8 mouse cellular contexts compared by ENCODE assay signal in the genomic region with DNA sequence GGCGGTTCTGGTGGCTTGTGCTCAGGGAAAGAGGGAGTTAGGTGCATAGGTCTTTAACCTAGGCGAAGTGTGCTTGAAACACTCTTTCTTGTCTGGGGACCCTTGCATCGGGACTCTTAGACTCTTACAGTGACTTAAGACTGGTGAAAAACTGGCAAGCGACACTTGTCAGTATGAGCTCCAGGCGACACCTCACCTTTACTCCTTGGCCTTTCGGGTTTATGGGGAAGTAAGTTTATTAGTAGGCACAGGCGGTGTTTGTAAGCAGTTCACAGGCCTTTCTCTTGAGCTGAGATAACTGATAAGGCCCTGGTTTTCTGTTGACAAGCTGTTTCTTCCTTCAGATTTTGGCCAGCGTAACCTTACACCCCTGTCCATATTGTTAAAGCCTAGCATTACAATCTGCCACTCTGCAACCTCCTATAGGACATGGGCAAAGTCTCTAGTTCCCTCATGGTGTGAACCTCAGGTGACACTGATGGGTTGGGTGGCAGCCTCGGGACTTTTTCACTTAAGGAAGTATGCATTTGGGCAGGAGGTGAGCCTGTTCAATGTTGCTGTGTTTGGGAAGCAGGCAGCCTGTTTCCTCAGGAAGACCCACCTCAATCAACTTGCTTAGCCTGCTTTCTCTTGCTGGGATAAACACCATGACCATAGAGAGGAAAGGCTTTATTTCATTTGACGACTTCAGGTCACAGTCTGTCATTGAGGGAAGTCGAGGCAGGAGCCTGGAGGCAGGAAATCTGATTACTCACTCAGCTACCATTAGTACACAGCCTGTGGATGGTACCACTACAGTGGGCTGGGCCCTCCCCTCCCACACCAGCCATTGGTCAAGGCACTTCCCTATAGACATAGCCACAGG. TPM values are rescaled to one million over a fixed set of nuclear protein-coding genes. Genes with fewer than 3 reads are reported as not detected.
A peak's percentile ranks its signal among the peaks of the same experiment; 100 is the strongest.
DNase-seq lines count a peak whose midpoint lies in the region; ATAC-seq lines count a peak whose summit lies in the region.

No protein-coding gene starts in this region.

- peak overlapping the region; percentile 70 for H3K4me3 ChIP-seq in heart, embryonic 13.5 days
- H3K4me3 ChIP-seq in brown adipose tissue, adult 24 weeks (ENCODE audit: insufficient read depth, low read depth, low read length): peak overlapping the region; percentile 92
- H3K4me3 ChIP-seq in hindbrain, embryonic 13.5 days: peak overlapping the region; percentile 64
- H3K4me3 ChIP-seq in midbrain, embryonic 10.5 days: peak overlapping the region; percentile 63

- H3K36me3 ChIP-seq in heart, embryonic 13.5 days: peaks cover 12% of the 10 kb centered on the region
- no peaks in the 10 kb centered on the region for H3K36me3 ChIP-seq in hindbrain, embryonic 13.5 days
- no peaks in the 10 kb centered on the region for H3K36me3 ChIP-seq in midbrain, embryonic 10.5 days

- peaks cover 50% of the 10 kb centered on the region for H3K4me1 ChIP-seq in heart, embryonic 13.5 days
- H3K4me1 ChIP-seq in brown adipose tissue, adult 24 weeks (ENCODE audit: control insufficient read depth, insufficient read depth, insufficient read length, low read length): 0 out of 2 replicates have a peak, but pooled peaks cover 13% of the 10 kb centered on the region
- peaks cover 26% of the 10 kb centered on the region for H3K4me1 ChIP-seq in hindbrain, embryonic 13.5 days (replicated peaks)
- peaks cover 20% of the 10 kb centered on the region for H3K4me1 ChIP-seq in midbrain, embryonic 10.5 days

- H3K27ac ChIP-seq in heart, embryonic 13.5 days (replicated peaks): peak overlapping the region; percentile 92
- peak overlapping the region; percentile 72 for H3K27ac ChIP-seq in brown adipose tissue, adult 24 weeks (replicated peaks; ENCODE audit: low read depth, low read length)
- 0 out of 2 replicates have a peak overlapping the region, but pooled peaks have one; percentile 58 for H3K27ac ChIP-seq in hindbrain, embryonic 13.5 days
- H3K27ac ChIP-seq in midbrain, embryonic 10.5 days (replicated peaks): peak overlapping the region; percentile 92

- no peak for DNase-seq in heart, adult 18-20 months
- DNase-seq in midbrain, embryonic 10.5 days (ENCODE audit: low spot score): no peak
- DNase-seq in cerebellum, postnatal 14 days: no peak
- no peak for DNase-seq in gastrocnemius, postnatal 10 days
- DNase-seq in frontal cortex, postnatal 10 days (ENCODE audit: low spot score in 2 of 2): no peak

- peak overlapping the region; percentile 85 for H3K4me2 ChIP-seq in heart, embryonic 13.5 days
- H3K4me2 ChIP-seq in hindbrain, embryonic 13.5 days: peak overlapping the region; percentile 96

- H3K9ac ChIP-seq in heart, embryonic 13.5 days: peak overlapping the region; percentile 90
- H3K9ac ChIP-seq in hindbrain, embryonic 13.5 days: peak overlapping the region; percentile 82

- whole genome bisulfite sequencing in heart, embryonic 13.5 days: 42% methylated on average over 11 of the region's 11 CpGs
- WGBS in hindbrain, embryonic 13.5 days: 65% methylated on average over 11 of the region's 11 CpGs
- 66% methylated on average over 11 of the region's 11 CpGs for WGBS in midbrain, embryonic 10.5 days

- H3K27me3 ChIP-seq in heart, embryonic 13.5 days (replicated peaks): peaks cover 6% of the 10 kb centered on the region
- H3K27me3 ChIP-seq in hindbrain, embryonic 13.5 days: peaks cover 70% of the 10 kb centered on the region
- H3K27me3 ChIP-seq in midbrain, embryonic 10.5 days (ENCODE audit: low read depth, poor library complexity, severe bottlenecking): peaks cover 53% of the 10 kb centered on the region

- no peak for ATAC-seq in heart, embryonic 13.5 days (ENCODE audit: extremely low read depth, insufficient number of reproducible peaks, low FRiP score, low TSS enrichment)
- no peak for ATAC-seq in hindbrain, embryonic 13.5 days (ENCODE audit: low FRiP score)

- no peaks in the 10 kb centered on the region for H3K9me3 ChIP-seq in heart, embryonic 13.5 days
- H3K9me3 ChIP-seq in hindbrain, embryonic 13.5 days: no peaks in the 10 kb centered on the region
- no peaks in the 10 kb centered on the region for H3K9me3 ChIP-seq in midbrain, embryonic 10.5 days (replicated peaks)

RNA-seq across cellular contexts. Expression of gene Casp7, which starts 1.0 kb away (rescaled TPM):
- polyA plus RNA-seq in heart, embryonic 13.5 days (2015; fragmentation: Nextera tagmentation; extraction: Ambion mirVana): 27.7 and 31.9 TPM in 2 replicates
- 10 to 100 TPM in 1 of 2 experiments, 1 to 10 TPM in 1; 9.1 to 12.2 TPM for total RNA-seq in heart, adult 18-20 months (2021)
- 5.4 and 8.2 TPM in 2 replicates for polyA plus RNA-seq in brown adipose tissue, adult 24 weeks (2012; ENCODE audit: insufficient read depth, insufficient read length, missing spikeins)
- 16.0 and 18.3 TPM in 2 replicates for polyA plus RNA-seq in hindbrain, embryonic 13.5 days (2015; fragmentation: Nextera tagmentation; extraction: Ambion mirVana)
- polyA plus RNA-seq in midbrain, embryonic 10.5 days (2016; fragmentation: Nextera tagmentation; extraction: Ambion mirVana): 14.7 and 17.1 TPM in 2 replicates
- 10 to 100 TPM in 1 of 2 experiments, 1 to 10 TPM in 1; 9.9 to 12.9 TPM for total RNA-seq in gastrocnemius, postnatal 10 days (2021)

RNA-seq across cellular contexts. Expression of gene Nrap, which starts 8.1 kb away (rescaled TPM):
- 27.3 and 28.1 TPM in 2 replicates for polyA plus RNA-seq in heart, embryonic 13.5 days (2015; fragmentation: Nextera tagmentation; extraction: Ambion mirVana)
- 100 to 1,000 TPM; 379 to 400 TPM for total RNA-seq in heart, adult 18-20 months (2021)
- polyA plus RNA-seq in brown adipose tissue, adult 24 weeks (2012; ENCODE audit: insufficient read depth, insufficient read length, missing spikeins): 3.8 and 6.4 TPM in 2 replicates
- polyA plus RNA-seq in hindbrain, embryonic 13.5 days (2015; fragmentation: Nextera tagmentation; extraction: Ambion mirVana): 0.25 and 0.49 TPM in 2 replicates
- 0.06 and 0.24 TPM in 2 replicates for polyA plus RNA-seq in midbrain, embryonic 10.5 days (2016; fragmentation: Nextera tagmentation; extraction: Ambion mirVana)
- total RNA-seq in gastrocnemius, postnatal 10 days (2021): 100 to 1,000 TPM; 478 to 505 TPM
